Mouse (Mus musculus) C2C12 (cell line): ENCODE data around the gene Stn1. TPM values are rescaled to one million over a fixed set of nuclear protein-coding genes. Genes with fewer than 3 reads are reported as not detected.
"Not testable (repeated sequence)": the region's sequence is repeated elsewhere in the genome, so short reads cannot be mapped to it uniquely, and the experiment has no call there.

ENCODE experiments used
- H3K27me3 ChIP-seq: one replicate; pipeline ENCODE4 v1.6.1; 2011; ENCODE audit not compliant: control insufficient read depth, insufficient read depth, insufficient read length
- H3K36me3 ChIP-seq: one replicate; pipeline ENCODE4 v1.6.1; 2011; ENCODE audit not compliant: control insufficient read depth, insufficient read depth
- H3K4me3 ChIP-seq: one replicate; pipeline ENCODE4 v1.5.1; 2011; ENCODE audit warnings: mild to moderate bottlenecking, control low read depth; ENCODE audit not compliant: poor library complexity, insufficient read depth, severe bottlenecking
- H3K79me2 ChIP-seq: one replicate; pipeline ENCODE4 v1.6.1; 2011; ENCODE audit not compliant: control insufficient read depth, insufficient read depth
- H3K79me3 ChIP-seq: one replicate; pipeline ENCODE4 v1.6.1; 2011; ENCODE audit warnings: low read depth, control low read depth
- H3ac ChIP-seq: one replicate; pipeline ENCODE3; 2011; ENCODE audit warnings: low read depth; ENCODE audit not compliant: control insufficient read depth, insufficient read length
- CEBPB ChIP-seq: IDR thresholded peaks from one replicate; pipeline ENCODE4 v1.6.1; 2011; ENCODE audit warnings: low read depth, mild to moderate bottlenecking, control low read depth, moderate library complexity
- CTCF ChIP-seq: IDR thresholded peaks from one replicate; pipeline ENCODE4 v1.5.1; 2011; ENCODE audit not compliant: control insufficient read depth, insufficient read depth, insufficient read length
- FOSL1 ChIP-seq: IDR thresholded peaks from one replicate; pipeline ENCODE4 v1.8.0; 2011; ENCODE audit warnings: mild to moderate bottlenecking, low read length; ENCODE audit not compliant: poor library complexity, insufficient read depth, severe bottlenecking
- MAX ChIP-seq: IDR thresholded peaks from one replicate; pipeline ENCODE4 v1.6.1; 2011; ENCODE audit warnings: mild to moderate bottlenecking, control low read depth
- MYOD1 ChIP-seq: IDR thresholded peaks from one replicate; pipeline ENCODE4 v1.6.1; 2011; ENCODE audit warnings: low read depth; ENCODE audit not compliant: control insufficient read depth, insufficient read length
- MYOG ChIP-seq: IDR thresholded peaks from one replicate; pipeline ENCODE4 v1.6.1; 2011; ENCODE audit not compliant: control insufficient read depth, insufficient read length; ENCODE audit errors: extremely low read depth
- USF1 ChIP-seq: IDR thresholded peaks from one replicate; pipeline ENCODE4 v1.6.1; 2011; ENCODE audit warnings: low read depth, mild to moderate bottlenecking, control low read depth, moderate library complexity
- polyA plus RNA-seq: library from polyadenylated mRNA; unstranded; fragments of >200 nt; fragmentation: generic; extraction: Trizol; gene quantifications from one replicate; pipeline ENCODE4 v1.2.1, GENCODE M21; 2012; ENCODE audit warnings: missing spikeins

Stn1 gene
- polyA plus RNA-seq, 1 experiment: 50.7 TPM

DNA sequence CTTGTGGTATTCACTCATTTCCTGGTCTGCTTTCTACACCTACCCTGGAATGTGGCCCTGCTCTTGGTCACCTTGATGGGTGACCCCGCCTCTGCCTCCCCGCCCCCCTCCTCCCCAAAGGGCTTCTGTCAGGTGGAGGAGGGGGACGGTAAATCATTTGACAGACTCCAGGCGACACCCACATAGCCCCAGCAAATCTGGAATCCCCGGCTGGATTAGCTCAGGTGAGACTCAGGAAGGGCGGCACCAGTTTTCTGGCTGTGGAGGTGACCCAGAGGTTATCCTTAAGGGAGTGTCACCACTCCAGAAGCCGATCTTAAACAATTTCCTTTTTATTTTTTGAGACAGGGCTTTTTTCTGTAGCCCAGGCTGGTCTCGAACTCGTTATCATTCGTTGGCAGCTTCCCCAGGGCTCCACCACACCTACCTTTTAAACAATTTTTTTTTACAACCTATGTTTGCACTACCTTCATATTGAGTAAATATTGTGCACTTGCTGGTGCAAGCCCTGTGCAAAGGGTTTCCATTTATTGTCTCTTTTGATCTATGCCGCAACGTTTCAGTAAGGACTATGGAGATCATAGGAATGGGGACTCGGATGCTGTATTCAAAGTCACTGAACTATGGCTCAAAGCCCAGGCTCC is 41.4 kb upstream of the Stn1 start:
- Histone ChIP-seq H3ac (peak overlapping the region; percentile 84), H3K79me2 (peaks cover 42% of the 10 kb centered on the region), H3K36me3 (no peaks in the 10 kb centered on the region), H3K4me3 (peak overlapping the region; percentile 92), H3K27me3 (no peaks in the 10 kb centered on the region), H3K79me3 (peaks cover 35% of the 10 kb centered on the region)
- TF ChIP-seq CEBPB (no peak), FOSL1 (no peak), MYOG (no peak), MYOD1 (no peak), MAX (no peak), USF1 (no peak), CTCF (no peak)

DNA sequence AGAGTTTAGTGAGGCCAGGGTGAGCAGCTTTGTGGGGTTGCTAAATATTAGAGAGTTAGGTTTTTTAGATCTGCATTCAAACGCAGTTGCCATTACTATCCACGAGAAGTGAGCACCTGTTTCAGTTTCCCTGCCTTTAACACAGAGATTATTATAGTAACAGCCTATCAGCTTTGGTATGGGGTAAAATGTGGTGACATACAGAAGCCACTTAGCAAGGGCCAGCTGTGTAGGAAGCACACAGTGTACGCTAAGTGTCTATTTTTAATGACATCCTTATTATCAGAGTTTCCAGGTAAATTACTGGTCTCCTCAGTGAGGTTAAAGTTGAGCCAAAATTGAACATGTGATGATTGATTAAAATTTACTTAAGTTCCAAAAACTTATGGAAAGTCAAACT is 36.4 kb upstream of the Stn1 start:
- Histone ChIP-seq H3K79me3 (no peaks in the 10 kb centered on the region), H3K79me2 (no peaks in the 10 kb centered on the region), H3K4me3 (no peak overlapping the region), H3K27me3 (no peaks in the 10 kb centered on the region), H3ac (no peak overlapping the region), H3K36me3 (no peaks in the 10 kb centered on the region)
- TF ChIP-seq CEBPB (no peak), CTCF (no peak), MAX (no peak), MYOG (no peak), USF1 (no peak), FOSL1 (no peak), MYOD1 (no peak)

DNA sequence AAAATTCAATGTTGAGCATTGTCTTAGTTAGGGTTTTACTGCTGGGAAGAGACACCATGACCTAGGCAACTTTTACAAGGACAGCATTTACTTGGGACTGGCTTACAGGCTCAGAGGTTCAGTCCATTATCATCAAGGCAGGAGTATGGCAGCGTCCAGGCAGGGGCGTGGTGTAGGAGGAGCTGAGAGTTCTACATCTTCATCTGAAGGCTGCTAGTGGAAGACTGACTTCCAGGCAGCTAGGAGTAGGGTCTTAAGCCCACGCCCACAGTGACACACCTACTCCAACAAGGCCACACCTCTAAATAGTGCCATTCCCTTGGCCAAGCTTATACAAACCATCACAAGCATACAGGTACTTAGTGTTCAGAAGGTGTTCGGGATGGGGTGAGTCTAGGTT is 34.7 kb upstream of the Stn1 start:
- H3K36me3 ChIP-seq, H3K79me2 ChIP-seq, H3ac ChIP-seq, H3K79me3 ChIP-seq, H3K4me3 ChIP-seq, H3K27me3 ChIP-seq: not testable (repeated sequence)

- no peaks in the 10 kb centered on the region for H3K79me2 ChIP-seq
- TF ChIP-seq FOSL1 (no peak), CEBPB (no peak), USF1 (no peak), MYOG (no peak), MYOD1 (no peak), CTCF (no peak), MAX (no peak)
- H3K79me3 ChIP-seq: no peaks in the 10 kb centered on the region
- H3K27me3 ChIP-seq: no peaks in the 10 kb centered on the region
- no peaks in the 10 kb centered on the region for H3K36me3 ChIP-seq
- H3K4me3 ChIP-seq: no peak overlapping the region
- no peak overlapping the region for H3ac ChIP-seq
Measured at GRCm38 (mm10) chr19:47570042-47570441, 32.7 kb upstream of the Stn1 start.

DNA sequence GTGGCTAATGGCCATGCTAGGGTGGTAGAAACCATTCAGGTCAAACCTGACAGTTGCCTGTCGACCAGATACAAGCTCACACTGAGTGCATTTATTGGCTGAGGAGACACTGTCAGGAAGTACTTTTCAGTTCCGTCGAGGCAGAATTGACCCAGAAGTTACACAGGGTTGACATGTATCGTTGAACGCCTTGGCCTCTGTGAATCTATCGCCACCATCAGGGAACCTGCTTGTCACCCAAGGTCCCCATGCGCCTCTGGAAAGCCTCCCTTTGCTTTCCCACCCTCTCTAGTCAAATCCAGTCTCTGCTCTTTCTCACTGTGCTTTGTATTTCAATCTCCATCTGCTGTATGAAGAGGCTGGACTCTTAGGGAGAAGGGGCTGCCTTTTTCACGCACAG is 28.7 kb upstream of the Stn1 start:
- H3K4me3 ChIP-seq: no peak overlapping the region
- no peaks in the 10 kb centered on the region for H3K79me3 ChIP-seq
- no peaks in the 10 kb centered on the region for H3K79me2 ChIP-seq
- no peak overlapping the region for H3ac ChIP-seq
- H3K36me3 ChIP-seq: no peaks in the 10 kb centered on the region
- H3K27me3 ChIP-seq: no peaks in the 10 kb centered on the region
- no peak for TF ChIP-seq USF1
- no peak for TF ChIP-seq FOSL1
- no peak for TF ChIP-seq CTCF
- TF ChIP-seq MYOD1: no peak
- no peak for TF ChIP-seq MAX
- TF ChIP-seq MYOG: no peak
- no peak for TF ChIP-seq CEBPB

DNA sequence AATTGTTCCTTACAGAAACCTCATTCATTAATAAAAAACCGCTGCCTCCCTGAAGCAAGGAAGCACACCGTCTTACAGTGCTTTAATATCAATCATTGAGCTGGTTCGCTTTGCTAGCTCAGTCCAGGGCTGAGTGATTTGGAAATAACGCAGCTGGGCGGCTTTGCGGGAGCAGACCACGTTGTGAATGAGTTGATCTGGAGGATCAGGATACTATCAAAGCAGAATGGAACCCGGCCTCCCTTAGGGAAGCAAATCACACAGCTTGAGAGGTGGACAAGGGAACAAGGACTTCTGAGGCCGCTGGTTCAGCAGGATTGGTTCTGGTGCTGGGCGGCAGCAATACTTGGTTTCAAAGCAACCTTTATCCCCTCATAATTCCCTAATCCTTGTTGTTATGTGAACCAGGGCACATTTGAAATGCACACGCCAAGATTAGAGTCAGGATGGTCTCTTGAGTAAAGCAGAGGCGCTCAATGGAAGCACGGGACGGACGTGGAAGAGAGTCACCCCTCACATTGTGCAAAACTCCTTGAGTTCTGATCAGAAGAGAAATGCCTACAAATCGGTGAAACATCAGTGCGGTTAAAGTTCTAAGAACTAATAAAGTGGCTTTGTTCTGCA is 27.8 kb upstream of the Stn1 start:
- Histone ChIP-seq H3K79me3 (no peaks in the 10 kb centered on the region), H3K4me3 (no peak overlapping the region), H3K79me2 (no peaks in the 10 kb centered on the region), H3K27me3 (no peaks in the 10 kb centered on the region), H3K36me3 (no peaks in the 10 kb centered on the region), H3ac (peak overlapping the region; percentile 12)
- TF ChIP-seq CEBPB: no peak
- no peak for TF ChIP-seq FOSL1
- TF ChIP-seq MYOG: no peak
